Mouse (Mus musculus): ENCODE data around the gene Nmnat3.

- TF ChIP-seq MAFK (IDR thresholded peaks at IDR 0.05; ENCODE audit: insufficient read depth, low read depth, low read length) (0 out of 2 replicates have a peak, but pooled peaks have one; percentile 26), CHD2 (IDR thresholded peaks at IDR 0.05; ENCODE audit: low read depth, low read length) (no peak), ZC3H11A (IDR thresholded peaks at IDR 0.05; ENCODE audit: borderline replicate concordance, low read depth, low read length) (no peak), ZNF384 (IDR thresholded peaks at IDR 0.05; ENCODE audit: low read depth, low read length) (no peak)
These were observed 151.9 kb downstream of the Nmnat3 start for GRCm38 (mm10) chr9:98439091-98439490.
